Mouse (Mus musculus) midbrain, postnatal 0 days (tissue): ENCODE measurements at regions not wholly inside any gene's neighbourhood (a gene's known extent, or its start where the extent isn't known, plus 50 kb on each side); places are given as distances from the start of the nearest gene placed in this dataset.

ENCODE experiments used
- ATAC-seq: fragments of 200-750 bp; cut with Nextera tagmentation; 2 replicates; pipeline ENCODE4 v1.8.0; 2017; ENCODE audit warnings: moderate number of reproducible peaks, mild to moderate bottlenecking, moderate TSS enrichment, moderate library complexity; ENCODE audit not compliant: low FRiP score
- DNase-seq: peaks from one replicate; pipeline ENCODE4 v3.0.0-alpha.2; 2015; ENCODE audit warnings: low spot score
- H3K27ac ChIP-seq: fragments of 300-500 bp; sonication (generic); 2 replicates; pipeline ENCODE4 v1.5.1; 2014; ENCODE audit warnings: low read depth, mild to moderate bottlenecking, low read length, mixed read lengths
- H3K27me3 ChIP-seq: fragments of 300-500 bp; sonication (generic); 2 replicates; pipeline ENCODE4 v1.6.1; 2014; ENCODE audit warnings: low read length, control low read depth, mixed read lengths; ENCODE audit not compliant: insufficient read depth
- H3K36me3 ChIP-seq: fragments of 300-500 bp; sonication (generic); 2 replicates; pipeline ENCODE4 v1.6.1; 2014; ENCODE audit warnings: low read length, control low read depth, mixed read lengths; ENCODE audit not compliant: insufficient read depth
- H3K4me1 ChIP-seq: fragments of 300-500 bp; sonication (generic); 2 replicates; pipeline ENCODE4 v1.6.1; 2014; ENCODE audit warnings: mild to moderate bottlenecking, control low read depth, antibody characterized with exemption, low read length, mixed read lengths; ENCODE audit not compliant: insufficient read depth
- H3K4me2 ChIP-seq: fragments of 300-500 bp; sonication (generic); 2 replicates; pipeline ENCODE4 v1.6.1; 2014; ENCODE audit warnings: low read depth, mild to moderate bottlenecking, low read length, mixed read lengths; ENCODE audit not compliant: poor library complexity, severe bottlenecking
- H3K4me3 ChIP-seq: fragments of 300-500 bp; sonication (generic); 2 replicates; pipeline ENCODE4 v1.5.1; 2014; ENCODE audit warnings: low read depth, mild to moderate bottlenecking, low read length, moderate library complexity
- H3K9ac ChIP-seq: fragments of 300-500 bp; sonication (generic); replicated peaks from 2 replicates; pipeline ENCODE4 v1.6.1; 2014; ENCODE audit warnings: mild to moderate bottlenecking, low read length, moderate library complexity, mixed read lengths; ENCODE audit not compliant: poor library complexity, severe bottlenecking
- H3K9me3 ChIP-seq: fragments of 300-500 bp; sonication (generic); 2 replicates; pipeline ENCODE4 v1.6.1; 2016; ENCODE audit warnings: low read length, control low read depth
- CTCF ChIP-seq: IDR thresholded peaks from 2 replicates; pipeline ENCODE4 v1.5.1; 2016; ENCODE audit warnings: antibody characterized with exemption, mild to moderate bottlenecking
- WGBS: fragments of 180-500 bp; shearing (Covaris S2); extraction: QIAGEN DNeasy Blood & Tissue Kit; methylation state at CpG from one replicate; pipeline ENCODE4 v1.1.7; 2014; 5-methylcytosine and 5-hydroxymethylcytosine counted together

GRCm38 (mm10) chrX:161487691-161488090, 200.4 kb downstream of the Gm15262 start:
- H3K27me3 ChIP-seq, result 0 out of 2 replicates have a peak, but pooled peaks cover 4% of the 10 kb centered on the region
- H3K36me3 ChIP-seq, result no peaks in the 10 kb centered on the region
- H3K4me3 ChIP-seq, result no peak overlapping the region
- no peak for DNase-seq
- H3K4me1 ChIP-seq, result no peaks in the 10 kb centered on the region
- H3K27ac ChIP-seq, result no peak overlapping the region
- no peak overlapping the region for H3K4me2 ChIP-seq
- TF ChIP-seq CTCF, result no peak
- whole genome bisulfite sequencing, result 88% methylated on average over 3 of the region's 3 CpGs
- no peak for ATAC-seq
- H3K9ac ChIP-seq, result no peak overlapping the region
- no peaks in the 10 kb centered on the region for H3K9me3 ChIP-seq

GRCm38 (mm10) chrX:161511341-161511740, 205.5 kb upstream of the Rai2 start:
- Histone ChIP-seq H3K4me2 (no peak overlapping the region), H3K4me3 (no peak overlapping the region), H3K27me3 (no peaks in the 10 kb centered on the region; the same call in 1 of the 2 replicates), H3K4me1 (no peaks in the 10 kb centered on the region), H3K9me3 (no peaks in the 10 kb centered on the region), H3K27ac (no peak overlapping the region), H3K9ac (no peak overlapping the region), H3K36me3 (no peaks in the 10 kb centered on the region)
- no peak for ATAC-seq
- TF ChIP-seq CTCF, result no peak
- 79% methylated on average over 1 of the region's 1 CpGs for WGBS
- DNase-seq, result no peak

DNA sequence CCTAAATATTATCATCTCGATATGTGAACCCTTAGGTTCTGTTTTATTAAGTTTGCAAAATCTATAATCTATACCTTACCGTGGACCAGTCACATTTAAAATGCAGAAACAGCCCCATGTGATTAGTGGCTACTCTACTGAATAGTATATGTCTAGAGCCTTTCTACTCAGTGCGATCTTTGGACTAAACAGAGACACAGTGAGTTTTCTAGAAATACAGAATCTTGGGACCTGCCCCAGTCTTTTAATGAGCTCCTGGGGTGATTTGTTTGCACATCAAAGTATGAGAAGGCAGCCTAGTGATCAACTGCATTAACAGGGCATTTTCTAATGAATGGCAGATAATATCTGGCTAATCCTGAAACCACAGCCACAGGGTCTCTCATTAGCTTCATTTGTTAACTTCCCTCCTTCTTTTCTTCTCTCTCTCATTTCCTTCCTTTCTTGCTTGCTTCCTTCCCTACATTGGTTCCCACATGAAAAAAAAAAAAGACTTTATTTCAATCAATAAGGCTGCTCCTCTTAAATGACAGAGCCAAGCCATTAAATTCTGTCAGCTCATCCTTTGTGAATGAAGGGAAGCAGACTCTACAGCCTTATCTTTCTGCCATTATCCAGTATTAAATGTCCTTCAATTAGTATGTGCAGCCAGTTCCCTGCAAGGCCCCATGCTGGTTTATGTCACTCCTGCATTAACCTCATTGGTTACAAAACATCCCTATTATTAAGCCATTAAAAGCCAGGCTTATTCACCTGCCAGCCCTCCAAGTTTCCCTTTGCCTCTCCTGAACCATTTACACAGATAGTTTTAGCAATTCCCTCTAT, 193.2 kb upstream of the Rai2 start:
- no peaks in the 10 kb centered on the region for H3K4me1 ChIP-seq
- H3K4me3 ChIP-seq, result no peak overlapping the region
- H3K27me3 ChIP-seq, result no peaks in the 10 kb centered on the region; the same call in 1 of the 2 replicates
- no peaks in the 10 kb centered on the region for H3K36me3 ChIP-seq
- no peak overlapping the region for H3K9ac ChIP-seq
- 57% methylated on average over 3 of the region's 3 CpGs for WGBS
- TF ChIP-seq CTCF, result no peak
- ATAC-seq (no peak), DNase-seq (no peak)
- no peak overlapping the region for H3K27ac ChIP-seq
- no peak overlapping the region for H3K4me2 ChIP-seq
- no peaks in the 10 kb centered on the region for H3K9me3 ChIP-seq

DNA sequence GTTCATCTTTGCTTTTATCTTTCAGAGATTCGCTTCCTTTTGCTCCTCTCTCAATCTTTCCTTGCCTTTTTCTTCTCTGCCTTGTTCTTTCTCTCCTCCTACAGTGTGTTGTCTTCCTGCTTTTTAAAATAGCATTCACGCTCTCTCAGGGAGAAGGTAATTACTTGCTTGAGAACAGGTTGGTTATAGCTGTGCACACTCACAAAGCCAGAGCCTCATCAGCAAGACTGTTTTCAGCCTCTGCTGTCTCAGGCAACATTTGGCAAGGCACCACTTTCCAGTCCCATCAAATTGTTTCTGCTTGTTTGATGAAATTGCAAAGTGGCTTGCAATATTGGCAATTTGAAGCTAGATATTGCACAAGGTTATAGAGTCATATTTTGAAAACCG, 192.6 kb upstream of the Rai2 start:
- Histone ChIP-seq H3K27ac (no peak overlapping the region), H3K4me1 (no peaks in the 10 kb centered on the region), H3K9ac (no peak overlapping the region), H3K36me3 (no peaks in the 10 kb centered on the region), H3K9me3 (no peaks in the 10 kb centered on the region), H3K4me3 (no peak overlapping the region), H3K4me2 (no peak overlapping the region), H3K27me3 (no peaks in the 10 kb centered on the region; the same call in 1 of the 2 replicates)
- 59% methylated on average over 3 of the region's 3 CpGs for WGBS
- ATAC-seq (no peak), DNase-seq (peak; percentile 14)
- no peak for TF ChIP-seq CTCF

DNA sequence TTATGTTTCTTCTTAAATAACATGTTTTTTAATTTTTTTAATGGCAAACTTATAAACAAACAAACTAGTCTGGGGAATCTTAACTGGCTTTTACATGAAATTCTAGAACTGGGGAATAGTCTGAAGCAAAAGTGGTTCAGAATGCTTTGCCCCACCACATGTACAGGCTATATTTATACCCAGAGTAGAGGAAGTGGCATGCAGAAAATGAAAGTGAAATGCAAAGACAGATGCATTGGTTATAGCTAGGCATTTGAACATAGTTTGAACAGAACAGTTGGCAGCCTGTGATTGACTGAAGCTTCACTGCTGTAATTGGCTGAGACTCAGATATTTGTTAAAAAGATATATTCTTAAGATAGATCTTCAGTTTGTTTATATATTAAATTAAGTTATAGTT, 179.6 kb upstream of the Rai2 start:
- Histone ChIP-seq H3K27ac (no peak overlapping the region), H3K9ac (no peak overlapping the region), H3K4me2 (no peak overlapping the region), H3K9me3 (no peaks in the 10 kb centered on the region), H3K4me1 (no peaks in the 10 kb centered on the region), H3K36me3 (no peaks in the 10 kb centered on the region), H3K4me3 (no peak overlapping the region), H3K27me3 (no peaks in the 10 kb centered on the region)
- DNase-seq (no peak), ATAC-seq (no peak)
- no peak for TF ChIP-seq CTCF

DNA sequence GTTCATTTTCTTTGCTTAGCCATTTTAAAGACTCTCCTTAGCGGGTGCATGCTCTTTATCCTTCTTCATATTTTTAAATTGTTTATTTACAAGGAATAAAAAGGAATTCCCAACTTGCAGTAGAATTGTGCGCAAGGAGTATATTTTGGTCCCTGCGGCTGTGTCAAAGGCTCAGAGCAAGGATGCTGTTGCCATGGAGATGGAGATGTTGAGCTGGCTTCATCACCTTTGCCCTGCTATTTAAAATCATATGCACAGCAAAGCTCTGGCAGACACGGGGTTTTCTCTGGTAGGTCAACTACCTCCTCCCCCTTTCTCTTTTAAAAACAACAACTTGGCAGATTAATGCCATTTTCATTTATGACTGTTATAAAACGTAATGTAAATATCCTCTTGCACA, 160.0 kb upstream of the Rai2 start:
- ATAC-seq (no peak), DNase-seq (peak; percentile 37)
- TF ChIP-seq CTCF, result no peak
- no peaks in the 10 kb centered on the region for H3K9me3 ChIP-seq
- no peak overlapping the region for H3K4me2 ChIP-seq
- H3K9ac ChIP-seq, result no peak overlapping the region
- 41% methylated on average over 5 of the region's 5 CpGs for WGBS
- H3K4me3 ChIP-seq, result no peak overlapping the region
- no peaks in the 10 kb centered on the region for H3K27me3 ChIP-seq
- H3K4me1 ChIP-seq, result no peaks in the 10 kb centered on the region
- no peaks in the 10 kb centered on the region for H3K36me3 ChIP-seq
- no peak overlapping the region for H3K27ac ChIP-seq
